Mouse (Mus musculus): ENCODE data around the gene Tax1bp3.
A peak's percentile ranks its signal among the peaks of the same experiment; 100 is the strongest.

Tax1bp3 gene

GRCm38 (mm10) chr11:73175612-73176011, 1.3 kb upstream of the Tax1bp3 start:
- DNase-seq (ENCODE audit: low spot score in 2 of 2), result no peak

GRCm38 (mm10) chr11:73176186-73176585, 697 bp upstream of the Tax1bp3 start:
- DNase-seq (ENCODE audit: low spot score in 2 of 2), result no peak

- peak; percentile 33 to 49 for DNase-seq (ENCODE audit: low spot score in 2 of 2)
Measured at GRCm38 (mm10) chr11:73177509-73177875, 609 bp downstream of the Tax1bp3 start.

GRCm38 (mm10) chr11:73177895-73178294, 1.0 kb downstream of the Tax1bp3 start:
- no peak for DNase-seq (ENCODE audit: low spot score in 2 of 2)

GRCm38 (mm10) chr11:73185872-73186615, 9.2 kb downstream of the Tax1bp3 start:
- no peak for DNase-seq (ENCODE audit: low spot score in 2 of 2)

- DNase-seq (ENCODE audit: low spot score in 2 of 2), result no peak
Measured at GRCm38 (mm10) chr11:73187231-73187630, 10.3 kb downstream of the Tax1bp3 start.

- no peak for DNase-seq (ENCODE audit: low spot score in 2 of 2)
Measured at GRCm38 (mm10) chr11:73193047-73193446, 16.2 kb downstream of the Tax1bp3 start.

GRCm38 (mm10) chr11:73194444-73194843, 17.6 kb downstream of the Tax1bp3 start:
- DNase-seq (ENCODE audit: low spot score in 2 of 2), result no peak

GRCm38 (mm10) chr11:73198190-73198589, 21.3 kb downstream of the Tax1bp3 start:
- no peak for DNase-seq (ENCODE audit: low spot score in 2 of 2)

- DNase-seq (ENCODE audit: low spot score in 2 of 2), result peak; percentile 51 to 74
Measured at GRCm38 (mm10) chr11:73198603-73199229, 21.8 kb downstream of the Tax1bp3 start, which contains the start of gene Ctns. TSS of gene Ctns (minus strand) at chr11:73199042.

GRCm38 (mm10) chr11:73199230-73199712, 22.4 kb downstream of the Tax1bp3 start, which contains the start of gene Shpk:
TSS of gene Shpk (plus strand) at chr11:73199460.
- peak; percentile 89 to 94 for DNase-seq (ENCODE audit: low spot score in 2 of 2)

GRCm38 (mm10) chr11:73199879-73200278, 23.0 kb downstream of the Tax1bp3 start:
- no peak for DNase-seq (ENCODE audit: low spot score in 2 of 2)

GRCm38 (mm10) chr11:73201021-73201420, 24.1 kb downstream of the Tax1bp3 start:
- DNase-seq (ENCODE audit: low spot score in 2 of 2), result no peak

GRCm38 (mm10) chr11:73201597-73201996, 24.7 kb downstream of the Tax1bp3 start:
- no peak for DNase-seq (ENCODE audit: low spot score in 2 of 2)

GRCm38 (mm10) chr11:73203895-73204294, 27.0 kb downstream of the Tax1bp3 start:
- no peak for DNase-seq (ENCODE audit: low spot score in 2 of 2)

- DNase-seq (ENCODE audit: low spot score in 2 of 2), result no peak
Measured at GRCm38 (mm10) chr11:73205194-73205593, 28.3 kb downstream of the Tax1bp3 start.

GRCm38 (mm10) chr11:73207621-73208020, 30.7 kb downstream of the Tax1bp3 start:
- DNase-seq (ENCODE audit: low spot score in 2 of 2), result no peak

GRCm38 (mm10) chr11:73213956-73214355, 37.1 kb downstream of the Tax1bp3 start:
- DNase-seq (ENCODE audit: low spot score in 2 of 2), result no peak

GRCm38 (mm10) chr11:73219671-73220070, 42.8 kb downstream of the Tax1bp3 start:
- no peak for DNase-seq (ENCODE audit: low spot score in 2 of 2)

- DNase-seq (ENCODE audit: low spot score in 2 of 2), result no peak
Measured at GRCm38 (mm10) chr11:73220651-73221050, 43.8 kb downstream of the Tax1bp3 start.

GRCm38 (mm10) chr11:73222846-73223245, 46.0 kb downstream of the Tax1bp3 start:
- no peak for DNase-seq (ENCODE audit: low spot score in 2 of 2)

GRCm38 (mm10) chr11:73223966-73224365, 47.1 kb downstream of the Tax1bp3 start:
- DNase-seq (ENCODE audit: low spot score in 2 of 2), result no peak

GRCm38 (mm10) chr11:73225856-73226255, 49.0 kb downstream of the Tax1bp3 start:
- DNase-seq (ENCODE audit: low spot score in 2 of 2), result no peak
